Mouse (Mus musculus) G1E-ER4 (cell line): ENCODE measurements around the gene Ostc. TPM values are rescaled to one million over a fixed set of nuclear protein-coding genes. Genes with fewer than 3 reads are reported as not detected.

ENCODE experiments used
- GATA1 ChIP-seq: IDR thresholded peaks from one replicate; pipeline ENCODE4 v1.8.0; 2012; ENCODE audit warnings: low read length, inconsistent platforms
- polyA plus RNA-seq: library from polyadenylated mRNA; stranded (reverse); fragments of >175 nt; gene quantifications from 2 replicates; pipeline ENCODE4 v1.2.3, GENCODE M21; 2012

Ostc gene
- 33.3 and 35.9 TPM in 2 replicates for polyA plus RNA-seq

GRCm38 (mm10) chr3:130708967-130709924, at the start of gene Ostc:
TSS of gene Ostc (minus strand) at chr3:130709444.
- no peak for TF ChIP-seq GATA1

GRCm38 (mm10) chr3:130758157-130758841, 49.1 kb upstream of the Ostc start:
- TF ChIP-seq GATA1, result no peak

GRCm38 (mm10) chr3:130757117-130757852, 48.0 kb upstream of the Ostc start:
- no peak for TF ChIP-seq GATA1

- TF ChIP-seq GATA1, result no peak
Observed at GRCm38 (mm10) chr3:130749206-130749605, 40.0 kb upstream of the Ostc start.

GRCm38 (mm10) chr3:130746673-130747619, 37.7 kb upstream of the Ostc start:
- no peak for TF ChIP-seq GATA1

DNA sequence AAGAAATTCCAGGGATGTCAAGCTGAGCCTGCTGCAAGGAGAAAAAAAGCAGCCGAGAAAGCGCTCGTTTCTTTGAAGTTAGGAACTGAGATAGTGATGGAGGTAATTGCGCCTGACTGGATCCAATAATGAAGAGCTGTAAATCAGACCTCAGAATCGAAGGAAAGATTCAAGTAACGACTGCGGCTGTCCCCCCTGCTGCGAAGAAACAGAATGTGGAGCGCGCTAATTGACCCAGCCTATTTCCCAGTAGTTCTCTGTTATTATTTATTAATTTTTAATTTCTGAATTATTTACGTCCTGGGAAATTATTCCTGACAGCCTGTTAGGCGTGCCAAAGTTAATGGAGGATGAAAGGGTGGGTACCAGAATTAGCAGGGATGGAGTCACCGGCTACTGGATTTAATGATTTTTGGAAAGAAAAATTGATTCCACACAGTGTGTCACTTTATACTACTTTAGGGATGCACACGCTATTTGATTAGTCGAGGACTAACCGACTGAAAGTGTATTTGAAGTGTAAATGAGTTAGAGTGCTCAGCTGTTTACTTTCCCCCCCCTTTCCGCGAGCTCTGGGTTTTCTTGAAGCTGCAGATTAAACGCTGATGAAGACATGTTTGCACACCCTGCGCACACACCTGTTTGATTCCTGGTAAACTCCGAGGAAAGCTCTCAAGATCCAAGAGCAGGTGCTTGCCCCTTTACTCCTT, 28.6 kb upstream of the Ostc start:
- TF ChIP-seq GATA1, result no peak

DNA sequence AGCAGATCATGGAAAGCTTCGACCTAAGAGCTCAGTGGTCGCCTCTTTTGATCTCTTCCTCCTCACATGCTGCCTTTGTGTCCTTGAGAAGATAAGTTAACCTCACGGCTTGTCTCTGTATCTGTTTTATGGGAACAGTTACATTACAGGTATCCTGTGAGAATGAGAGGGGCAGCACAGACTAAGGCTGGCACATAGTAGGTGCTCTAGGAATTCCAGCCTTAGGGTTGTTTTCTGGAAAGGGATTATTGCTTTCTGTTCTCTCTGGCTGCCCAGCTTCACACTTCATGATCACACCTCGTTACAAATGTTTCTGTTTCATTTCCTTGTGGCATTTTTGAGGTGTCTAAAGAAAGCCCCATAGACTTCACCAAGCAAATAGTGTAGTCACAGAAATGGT, 27.5 kb upstream of the Ostc start:
- no peak for TF ChIP-seq GATA1

- TF ChIP-seq GATA1, result no peak
Observed at GRCm38 (mm10) chr3:130730189-130730653, 21.0 kb upstream of the Ostc start, which contains the start of gene Rpl34. TSS of gene Rpl34 (minus strand) at chr3:130730398.

DNA sequence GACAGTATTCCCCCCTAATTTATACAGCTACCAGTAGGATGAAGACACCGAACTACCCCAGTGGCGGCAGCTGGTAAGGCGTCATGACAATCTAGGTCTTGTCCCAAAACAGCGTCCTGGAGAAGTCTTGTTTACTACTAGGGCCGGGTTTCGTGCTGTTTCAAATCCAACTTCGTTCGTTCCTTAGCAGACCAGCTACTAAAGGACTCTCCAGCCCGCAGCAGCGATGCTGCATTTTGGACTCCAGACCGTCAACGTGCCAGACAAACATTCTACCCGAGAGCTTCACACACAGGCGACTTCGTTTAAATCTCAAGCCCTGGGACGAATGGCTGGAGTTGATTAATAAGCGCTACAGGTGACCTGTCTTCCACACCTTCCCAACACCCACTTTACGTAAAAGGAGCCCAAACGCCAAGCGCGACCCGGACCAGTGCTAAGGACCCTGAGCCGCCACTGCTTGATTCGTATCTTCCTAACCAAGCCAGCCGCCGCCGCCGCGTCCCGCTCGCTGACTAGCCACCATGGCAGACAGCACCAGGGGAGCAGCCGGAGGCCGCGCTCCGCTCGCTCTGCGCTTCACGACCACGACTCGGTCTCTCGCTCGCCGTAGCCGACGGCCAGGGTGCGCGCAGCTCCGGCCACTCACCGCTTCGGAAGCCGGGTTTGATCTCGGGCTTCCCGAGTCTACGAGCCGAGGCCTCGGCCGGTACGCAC, 20.4 kb upstream of the Ostc start:
- no peak for TF ChIP-seq GATA1

DNA sequence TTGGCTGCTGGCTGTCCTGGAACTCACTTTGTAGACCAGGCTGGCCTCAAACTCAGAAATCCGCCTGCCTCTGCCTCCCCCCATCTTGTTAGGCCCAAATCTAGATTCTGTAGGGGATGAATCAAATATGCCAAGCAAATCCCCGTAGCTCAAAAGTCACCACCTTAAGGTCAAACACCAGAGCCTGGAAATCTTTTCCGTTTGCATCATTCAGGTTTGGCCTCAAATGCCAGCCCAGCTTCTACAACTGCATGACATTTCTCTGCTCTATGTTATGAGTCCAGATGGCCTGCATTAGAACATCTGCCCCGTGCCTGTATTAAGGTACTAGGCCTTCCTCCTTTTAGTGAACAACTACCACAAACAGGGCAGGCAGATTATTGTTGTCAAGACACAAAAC, 18.4 kb upstream of the Ostc start:
- TF ChIP-seq GATA1, result no peak

GRCm38 (mm10) chr3:130727036-130727435, 17.8 kb upstream of the Ostc start:
- TF ChIP-seq GATA1, result no peak

DNA sequence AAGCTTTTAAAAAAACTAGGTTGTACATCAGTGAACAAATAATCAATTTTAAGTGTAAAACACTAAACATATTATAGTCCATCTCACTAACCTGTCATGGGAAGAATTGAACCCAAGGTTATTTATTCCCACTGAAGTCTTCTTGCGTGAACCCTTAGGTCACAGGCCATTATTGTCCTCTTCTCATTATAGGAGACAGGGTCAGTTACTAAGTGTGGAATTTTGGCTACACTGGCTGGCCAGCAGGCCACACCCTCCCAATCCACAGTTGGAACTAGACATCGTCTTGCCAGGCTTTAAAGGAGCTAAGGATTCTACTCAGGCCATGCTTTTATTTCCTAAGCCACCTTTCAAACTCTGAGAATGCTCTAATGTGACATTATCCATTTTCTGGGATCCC, 16.5 kb upstream of the Ostc start:
- TF ChIP-seq GATA1, result no peak
